Comparison of ENCODE assay signal across 8 mouse cellular contexts in genomic region chr10:116950009-116950769, GRCm38 (mm10). TPM values are rescaled to one million over a fixed set of nuclear protein-coding genes. Genes with fewer than 3 reads are reported as not detected.
DNase-seq lines count a peak whose midpoint lies in the region; ATAC-seq lines count a peak whose summit lies in the region.

Rab3ip (minus strand) TSS chr10:116950769.

- peak within 1 kb of the TSS; percentile 71 for H3K4me2 ChIP-seq in heart, embryonic 14.5 days (ENCODE audit: low read length)
- H3K4me2 ChIP-seq in liver, embryonic 13.5 days: peak within 1 kb of the TSS; percentile 99
- peak within 1 kb of the TSS; percentile 82 for H3K4me2 ChIP-seq in stomach, embryonic 16.5 days (ENCODE audit: low read depth, low read length)

- H3K27ac ChIP-seq in brown adipose tissue, adult 24 weeks (replicated peaks; ENCODE audit: low read depth, low read length): peak within 1 kb of the TSS; percentile 64
- H3K27ac ChIP-seq in heart, embryonic 14.5 days (replicated peaks in 1 of 2; ENCODE audit: control insufficient read depth in 1 of 2, insufficient read depth in 1 of 2, low read depth in 2 of 2, low read length in 2 of 2): peak within 1 kb of the TSS; percentile 88 to 89
- peak within 1 kb of the TSS; percentile 85 for H3K27ac ChIP-seq in liver, embryonic 13.5 days
- peak within 1 kb of the TSS; percentile 82 for H3K27ac ChIP-seq in stomach, embryonic 16.5 days (ENCODE audit: low read length)

- ATAC-seq in heart, embryonic 14.5 days (ENCODE audit: insufficient number of reproducible peaks, insufficient read depth, low FRiP score, low read depth): peak; percentile 87
- peak; percentile 92 for ATAC-seq in liver, embryonic 13.5 days (ENCODE audit: low read depth)
- ATAC-seq in stomach, embryonic 16.5 days (ENCODE audit: insufficient read depth, low FRiP score): peak; percentile 92

- 1% methylated on average over 76 of the region's 103 CpGs for WGBS in heart, embryonic 14.5 days
- under 1% methylated on average over 69 of the region's 103 CpGs for WGBS in liver, embryonic 13.5 days (ENCODE audit: insufficient replicate concordance)
- WGBS in stomach, embryonic 16.5 days: under 1% methylated on average over 56 of the region's 103 CpGs

- peaks cover 4% of the 10 kb centered on the region; the same call in 1 of the 2 replicates for H3K9me3 ChIP-seq in heart, embryonic 14.5 days (ENCODE audit: control insufficient read depth, low read length)
- no peaks in the 10 kb centered on the region for H3K9me3 ChIP-seq in liver, embryonic 13.5 days (replicated peaks)
- no peaks in the 10 kb centered on the region for H3K9me3 ChIP-seq in stomach, embryonic 16.5 days (replicated peaks; ENCODE audit: control insufficient read depth, low read length)

- peak; percentile 90 for DNase-seq in CD4-positive helper T cell, adult 2 months (ENCODE audit: low read depth, low spot score)
- peak; percentile 39 for DNase-seq in fibroblast of lung, adult 2 months (ENCODE audit: low read depth)
- DNase-seq in kidney, postnatal 14 days: peak; percentile 95
- DNase-seq in liver, embryonic 13.5 days: peak; percentile 84
- DNase-seq in neural tube, embryonic 10.5 days (ENCODE audit: extremely low spot score, low spot score): peak; percentile 97

- peak within 1 kb of the TSS; percentile 93 for H3K9ac ChIP-seq in heart, embryonic 14.5 days (ENCODE audit: low read length)
- H3K9ac ChIP-seq in liver, embryonic 13.5 days: peak within 1 kb of the TSS; percentile 91
- peak within 1 kb of the TSS; percentile 85 for H3K9ac ChIP-seq in stomach, embryonic 16.5 days (ENCODE audit: low read length)

- H3K4me1 ChIP-seq in brown adipose tissue, adult 24 weeks (ENCODE audit: control insufficient read depth, insufficient read depth, insufficient read length, low read length): peaks cover 3% of the 10 kb centered on the region; the same call in 1 of the 2 replicates
- peaks cover 13 to 27% of the 10 kb centered on the region in 2 experiments for H3K4me1 ChIP-seq in heart, embryonic 14.5 days (ENCODE audit: control insufficient read depth in 2 of 2, insufficient read depth in 2 of 2, low read length in 2 of 2)
- H3K4me1 ChIP-seq in liver, embryonic 13.5 days (replicated peaks): peaks cover 27% of the 10 kb centered on the region
- H3K4me1 ChIP-seq in stomach, embryonic 16.5 days (ENCODE audit: control insufficient read depth, insufficient read depth, low read length): peaks cover 12% of the 10 kb centered on the region; the same call in 1 of the 2 replicates

- no peaks in the 10 kb centered on the region for H3K36me3 ChIP-seq in heart, embryonic 14.5 days (ENCODE audit: control insufficient read depth, insufficient read depth, low read length)
- no peaks in the 10 kb centered on the region for H3K36me3 ChIP-seq in liver, embryonic 13.5 days
- no peaks in the 10 kb centered on the region for H3K36me3 ChIP-seq in stomach, embryonic 16.5 days (ENCODE audit: control insufficient read depth, insufficient read depth, low read length)

- H3K4me3 ChIP-seq in brown adipose tissue, adult 24 weeks (ENCODE audit: insufficient read depth, low read depth, low read length): peak within 1 kb of the TSS; percentile 88
- peak within 1 kb of the TSS; percentile 89 to 100 for H3K4me3 ChIP-seq in heart, embryonic 14.5 days (ENCODE audit: control insufficient read depth in 1 of 2, insufficient read depth in 1 of 2, low read depth in 1 of 2, low read length in 2 of 2)
- peak within 1 kb of the TSS; percentile 84 for H3K4me3 ChIP-seq in liver, embryonic 13.5 days (replicated peaks)
- peak within 1 kb of the TSS; percentile 76 for H3K4me3 ChIP-seq in stomach, embryonic 16.5 days (replicated peaks; ENCODE audit: low read length)

- H3K27me3 ChIP-seq in heart, embryonic 14.5 days (ENCODE audit: control insufficient read depth, insufficient read depth, low read length): no peaks in the 10 kb centered on the region
- H3K27me3 ChIP-seq in liver, embryonic 13.5 days: no peaks in the 10 kb centered on the region
- H3K27me3 ChIP-seq in stomach, embryonic 16.5 days (ENCODE audit: control insufficient read depth, insufficient read depth, low read length): no peaks in the 10 kb centered on the region

RNA-seq across cellular contexts. Expression of gene Rab3ip, which starts in this region (rescaled TPM):
- 26.0 and 30.4 TPM in 2 replicates for polyA plus RNA-seq in brown adipose tissue, adult 24 weeks (2012; ENCODE audit: insufficient read depth, insufficient read length, missing spikeins)
- polyA plus RNA-seq in heart, embryonic 14.5 days (2014; fragmentation: Nextera tagmentation; extraction: Ambion mirVana): 66.2 and 70.9 TPM in 2 replicates
- 9.8 and 11.0 TPM in 2 replicates for polyA plus RNA-seq in liver, embryonic 13.5 days (2015; fragmentation: Nextera tagmentation; extraction: Ambion mirVana)
- polyA plus RNA-seq in stomach, embryonic 16.5 days (2015; fragmentation: Nextera tagmentation; extraction: Ambion mirVana): 21.3 and 22.1 TPM in 2 replicates

Comparison
In these comparisons a context has a peak if more than half of its experiments do, and no peak if none do; other contexts are left out.
1. Peak in every context shown above with its lines: DNase-seq, ATAC-seq, H3K4me3 ChIP-seq and H3K27ac ChIP-seq.
2. DNase-seq: peak in every context shown above with its lines; median percentile 97 in neural tube, embryonic 10.5 days; 95 in kidney, postnatal 14 days; 90 in CD4-positive helper T cell, adult 2 months; 84 in liver, embryonic 13.5 days; 39 in fibroblast of lung, adult 2 months.